Mouse (Mus musculus) brain, embryonic 14.5 days (tissue): ENCODE data around the gene Cux1.

Source experiments
- CTCF ChIP-seq: fragments of 200-500 bp; IDR thresholded peaks from 2 replicates; pipeline ENCODE4 v1.5.1; 2012; ENCODE audit warnings: inconsistent platforms, mild to moderate bottlenecking, moderate library complexity, borderline replicate concordance; ENCODE audit not compliant: insufficient read depth, insufficient read length; ENCODE audit errors: extremely low read depth
- POLR2A ChIP-seq: fragments of 200-500 bp; IDR thresholded peaks from 2 replicates; pipeline ENCODE4 v1.6.1; 2012; ENCODE audit warnings: mild to moderate bottlenecking, inconsistent platforms, borderline replicate concordance; ENCODE audit not compliant: poor library complexity, insufficient read depth, insufficient read length, severe bottlenecking; ENCODE audit errors: extremely low read depth

DNA sequence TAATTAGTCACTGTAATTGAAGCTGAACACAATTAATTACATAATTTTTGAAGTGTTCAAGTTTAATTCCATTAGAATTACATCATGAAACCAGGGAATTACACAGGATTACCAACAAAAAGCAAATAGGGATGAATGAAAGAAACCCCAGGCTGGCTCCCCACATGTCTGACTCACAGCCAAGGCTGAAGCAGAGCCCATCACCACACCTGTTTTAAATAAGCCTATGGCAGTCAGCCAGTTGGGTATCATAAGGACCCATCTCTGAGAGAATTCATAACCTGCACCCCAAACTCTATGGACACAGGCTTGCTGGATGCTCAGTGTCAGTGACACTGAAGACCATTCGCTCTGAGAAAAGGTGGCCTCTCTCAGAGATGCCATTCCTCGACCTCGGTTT, 15.2 kb downstream of the Cux1 start:
- TF ChIP-seq CTCF (no peak), POLR2A (no peak)
